Mouse (Mus musculus) heart, postnatal 0 days (tissue): ENCODE data around the gene Gm10382. TPM values are rescaled to one million over a fixed set of nuclear protein-coding genes. Genes with fewer than 3 reads are reported as not detected.
"Not testable (repeated sequence)": the region's sequence is repeated elsewhere in the genome, so short reads cannot be mapped to it uniquely, and the experiment has no call there.

Experiments used
- ATAC-seq: fragments of 200-750 bp; cut with Nextera tagmentation; 2 replicates; pipeline ENCODE4 v1.8.0; 2017; ENCODE audit warnings: low read depth, moderate number of reproducible peaks, moderate library complexity; ENCODE audit not compliant: insufficient read depth
- DNase-seq: peaks from one replicate; pipeline ENCODE4 v3.0.0-alpha.2; 2016; ENCODE audit warnings: low spot score
- H3K27ac ChIP-seq: fragments of 300-500 bp; sonication (generic); 2 replicates; pipeline ENCODE4 v1.5.1; 2014; ENCODE audit warnings: low read depth, mild to moderate bottlenecking
- H3K27me3 ChIP-seq: fragments of 300-500 bp; sonication (generic); 2 replicates; pipeline ENCODE4 v1.6.1; 2014; ENCODE audit warnings: low read length, mixed read lengths; ENCODE audit not compliant: control insufficient read depth, insufficient read depth
- H3K36me3 ChIP-seq: fragments of 300-500 bp; sonication (generic); replicated peaks from 2 replicates; pipeline ENCODE4 v1.6.1; 2014; ENCODE audit warnings: low read length, mixed read lengths; ENCODE audit not compliant: control insufficient read depth, insufficient read depth
- H3K4me1 ChIP-seq: fragments of 300-500 bp; sonication (generic); 2 replicates; pipeline ENCODE4 v1.6.1; 2014; ENCODE audit warnings: antibody characterized with exemption; ENCODE audit not compliant: control insufficient read depth, insufficient read depth
- H3K4me2 ChIP-seq: fragments of 300-500 bp; sonication (generic); 2 replicates; pipeline ENCODE4 v1.6.1; 2014; ENCODE audit warnings: low read depth, mild to moderate bottlenecking, low read length, moderate library complexity
- H3K4me3 ChIP-seq: fragments of 300-500 bp; sonication (generic); 2 replicates; pipeline ENCODE4 v1.5.1; 2014; ENCODE audit warnings: low read depth, low read length
- H3K9ac ChIP-seq: fragments of 300-500 bp; sonication (generic); replicated peaks from 2 replicates; pipeline ENCODE4 v1.6.1; 2014; ENCODE audit warnings: low read depth, low read length, mixed read lengths
- H3K9me3 ChIP-seq: fragments of 300-500 bp; sonication (generic); replicated peaks from 2 replicates; pipeline ENCODE4 v1.6.1; 2016; ENCODE audit warnings: low read length; ENCODE audit not compliant: control insufficient read depth
- CTCF ChIP-seq: IDR thresholded peaks from 2 replicates; pipeline ENCODE4 v1.5.1; 2016; ENCODE audit warnings: antibody characterized with exemption, control low read depth, low read depth
- EP300 ChIP-seq: IDR thresholded peaks from 2 replicates; pipeline ENCODE4 v1.6.1; 2016; ENCODE audit warnings: antibody characterized with exemption, low read depth
- WGBS: fragments of 180-500 bp; shearing (Covaris S2); extraction: QIAGEN DNeasy Blood & Tissue Kit; methylation state at CpG from one replicate; pipeline ENCODE4 v1.1.7; 2014; 5-methylcytosine and 5-hydroxymethylcytosine counted together
- polyA plus RNA-seq: library from polyadenylated mRNA; unstranded; fragments of >200 nt; fragmentation: Nextera tagmentation; extraction: Ambion mirVana; gene quantifications from 2 replicates; pipeline ENCODE4 v1.2.1, GENCODE M21; 2015
- total RNA-seq: library from RNA; depleted of rRNA; stranded (reverse); fragments of >200 nt; gene quantifications from 2 replicates; pipeline ENCODE4 v1.2.3, GENCODE M21; 2014; ENCODE audit warnings: low replicate concordance

The Gm10382 gene
- total and polyA plus RNA-seq, 2 experiments from 2014 or later = 0.78 TPM; not detected in 1

- Histone ChIP-seq H3K4me2 (no peak overlapping the region), H3K27me3 (no peaks in the 10 kb centered on the region), H3K4me3 (no peak overlapping the region), H3K36me3 (no peaks in the 10 kb centered on the region), H3K27ac (no peak overlapping the region), H3K9ac (no peak overlapping the region), H3K4me1 (peaks cover 8% of the 10 kb centered on the region; the same call in 1 of the 2 replicates), H3K9me3 (no peaks in the 10 kb centered on the region)
- TF ChIP-seq CTCF = no peak
- ATAC-seq (no peak), DNase-seq (no peak)
- WGBS = 73% methylated on average over 14 of the region's 14 CpGs
Measured at GRCm38 (mm10) chr5:125407910-125408575, 18.9 kb downstream of the Gm10382 start.

GRCm38 (mm10) chr5:125408842-125409241, 19.7 kb downstream of the Gm10382 start:
- Histone ChIP-seq H3K27ac (0 out of 2 replicates have a peak overlapping the region, but pooled peaks have one; percentile 47), H3K9ac (no peak overlapping the region)

GRCm38 (mm10) chr5:125409348-125410090, 20.4 kb downstream of the Gm10382 start:
- Histone ChIP-seq H3K27ac (no peak overlapping the region), H3K4me2 (no peak overlapping the region), H3K9me3 (no peaks in the 10 kb centered on the region), H3K36me3 (peaks cover 2% of the 10 kb centered on the region; the same call in 1 of the 2 replicates), H3K4me1 (peaks cover 8% of the 10 kb centered on the region; the same call in 1 of the 2 replicates), H3K4me3 (peak overlapping the region; percentile 30), H3K9ac (no peak overlapping the region), H3K27me3 (no peaks in the 10 kb centered on the region)
- ATAC-seq = no peak
- TF ChIP-seq CTCF (no peak), EP300 (no peak)
- no peak for DNase-seq
- 18% methylated on average over 20 of the region's 20 CpGs for WGBS

More at GRCm38 (mm10) chr5:125408842-125409241, 19.7 kb downstream of the Gm10382 start:
- DNase-seq (peak; percentile 60), ATAC-seq (peak; percentile 19)
- H3K4me2 ChIP-seq = no peak overlapping the region
- WGBS = 3% methylated on average over 13 of the region's 13 CpGs
- H3K4me1 ChIP-seq = peaks cover 8% of the 10 kb centered on the region; the same call in 1 of the 2 replicates
- TF ChIP-seq EP300 = no peak
- no peak for TF ChIP-seq CTCF
- no peaks in the 10 kb centered on the region for H3K36me3 ChIP-seq
- H3K9me3 ChIP-seq = no peaks in the 10 kb centered on the region
- peak overlapping the region; percentile 30 for H3K4me3 ChIP-seq
- no peaks in the 10 kb centered on the region for H3K27me3 ChIP-seq

- DNase-seq (peak; percentile 41), ATAC-seq (no peak)
- no peak overlapping the region for H3K9ac ChIP-seq
- peaks cover 27% of the 10 kb centered on the region for H3K36me3 ChIP-seq
- no peaks in the 10 kb centered on the region for H3K9me3 ChIP-seq
- no peak overlapping the region for H3K4me2 ChIP-seq
- H3K27ac ChIP-seq = no peak overlapping the region
- H3K27me3 ChIP-seq = no peaks in the 10 kb centered on the region
- H3K4me1 ChIP-seq = 0 out of 2 replicates have a peak, but pooled peaks cover 3% of the 10 kb centered on the region
- TF ChIP-seq CTCF (peak; percentile 64), EP300 (no peak)
- 64% methylated on average over 5 of the region's 5 CpGs for WGBS
- no peak overlapping the region for H3K4me3 ChIP-seq
Measured at GRCm38 (mm10) chr5:125411972-125412530, 22.9 kb downstream of the Gm10382 start.

GRCm38 (mm10) chr5:125412536-125412935, 23.4 kb downstream of the Gm10382 start:
- WGBS = 93% methylated on average over 8 of the region's 8 CpGs

More at GRCm38 (mm10) chr5:125412536-125412935, 23.4 kb downstream of the Gm10382 start:
- not testable (repeated sequence) for H3K27ac ChIP-seq, DNase-seq, H3K4me2 ChIP-seq, ATAC-seq, H3K4me3 ChIP-seq, H3K27me3 ChIP-seq, H3K9ac ChIP-seq, H3K4me1 ChIP-seq, H3K9me3 ChIP-seq
- H3K36me3 ChIP-seq = peaks cover 32% of the 10 kb centered on the region
